Mouse (Mus musculus) liver, embryonic 16.5 days (tissue): ENCODE measurements around the gene Dnhd1. TPM values are rescaled to one million over a fixed set of nuclear protein-coding genes. Genes with fewer than 3 reads are reported as not detected.
A peak's percentile ranks its signal among the peaks of the same experiment; 100 is the strongest.

Experiments used
- ATAC-seq: fragments of 200-750 bp; cut with Nextera tagmentation; 2 replicates; pipeline ENCODE4 v1.8.0; 2017; ENCODE audit warnings: low read depth, mild to moderate bottlenecking, moderate number of reproducible peaks, moderate library complexity
- H3K27ac ChIP-seq: fragments of 300-500 bp; sonication (generic); 2 replicates; pipeline ENCODE4 v1.5.1; 2014; ENCODE audit warnings: mild to moderate bottlenecking, low read length
- H3K27me3 ChIP-seq: fragments of 300-500 bp; sonication (generic); 2 replicates; pipeline ENCODE4 v1.6.1; 2014; ENCODE audit warnings: low read depth, low read length, mixed read lengths; ENCODE audit not compliant: control insufficient read depth, insufficient read depth
- H3K36me3 ChIP-seq: fragments of 300-500 bp; sonication (generic); 2 replicates; pipeline ENCODE4 v1.6.1; 2014; ENCODE audit warnings: mild to moderate bottlenecking; ENCODE audit not compliant: control insufficient read depth, insufficient read depth
- H3K4me1 ChIP-seq: fragments of 300-500 bp; sonication (generic); 2 replicates; pipeline ENCODE4 v1.6.1; 2014; ENCODE audit warnings: low read depth, low read length, mixed read lengths; ENCODE audit not compliant: control insufficient read depth
- H3K4me2 ChIP-seq: fragments of 300-500 bp; sonication (generic); 2 replicates; pipeline ENCODE4 v1.6.1; 2014; ENCODE audit warnings: low read depth, low read length, mixed read lengths
- H3K4me3 ChIP-seq: fragments of 300-500 bp; sonication (generic); 2 replicates; pipeline ENCODE4 v1.5.1; 2014; ENCODE audit warnings: low read depth, mild to moderate bottlenecking, low read length
- H3K9ac ChIP-seq: fragments of 300-500 bp; sonication (generic); 2 replicates; pipeline ENCODE4 v1.6.1; 2014; ENCODE audit warnings: low read depth, low read length
- H3K9me3 ChIP-seq: fragments of 300-500 bp; sonication (generic); replicated peaks from 2 replicates; pipeline ENCODE4 v1.6.1; 2016; ENCODE audit warnings: low read length; ENCODE audit not compliant: control insufficient read depth
- WGBS: fragments of 180-500 bp; shearing (Covaris S2); extraction: QIAGEN DNeasy Blood & Tissue Kit; methylation state at CpG from one replicate; pipeline ENCODE4 v1.1.7; 2014; ENCODE audit not compliant: insufficient replicate concordance; 5-methylcytosine and 5-hydroxymethylcytosine counted together
- polyA plus RNA-seq: library from polyadenylated mRNA; unstranded; fragments of >200 nt; fragmentation: Nextera tagmentation; extraction: Ambion mirVana; gene quantifications from 2 replicates; pipeline ENCODE4 v1.2.1, GENCODE M21; 2015

Dnhd1 gene
- polyA plus RNA-seq, 1 experiment from 2014 or later = 0.13 TPM

- Histone ChIP-seq H3K27me3 (no peaks in the 10 kb centered on the region), H3K4me3 (no peak overlapping the region), H3K9ac (no peak overlapping the region), H3K4me1 (peaks cover 31% of the 10 kb centered on the region), H3K9me3 (no peaks in the 10 kb centered on the region), H3K27ac (no peak overlapping the region), H3K36me3 (no peaks in the 10 kb centered on the region), H3K4me2 (no peak overlapping the region)
- 77% methylated on average over 6 of the region's 6 CpGs for WGBS
- no peak for ATAC-seq
These were observed 11.9 kb upstream of the Dnhd1 start for GRCm38 (mm10) chr7:105638776-105639175.

GRCm38 (mm10) chr7:105639304-105639703 lies 11.3 kb upstream of the Dnhd1 start:
- Histone ChIP-seq H3K9ac (peak overlapping the region; percentile 81), H3K27ac (no peak overlapping the region)

GRCm38 (mm10) chr7:105639756-105640155 lies 10.9 kb upstream of the Dnhd1 start, which contains the start of gene Timm10b:
TSS of gene Timm10b (plus strand) at chr7:105640056.
- Histone ChIP-seq H3K9me3 (no peaks in the 10 kb centered on the region), H3K9ac (peak within 1 kb of the TSS; percentile 81), H3K36me3 (no peaks in the 10 kb centered on the region), H3K4me3 (peak within 1 kb of the TSS; percentile 85), H3K4me1 (peaks cover 26% of the 10 kb centered on the region), H3K27ac (peak within 1 kb of the TSS; percentile 81), H3K27me3 (no peaks in the 10 kb centered on the region), H3K4me2 (peak within 1 kb of the TSS; percentile 91)
- 2% methylated on average over 2 of the region's 2 CpGs for WGBS
- no peak for ATAC-seq

More at GRCm38 (mm10) chr7:105639304-105639703, 11.3 kb upstream of the Dnhd1 start:
- Histone ChIP-seq H3K27me3 (no peaks in the 10 kb centered on the region), H3K9me3 (no peaks in the 10 kb centered on the region), H3K4me1 (peaks cover 26% of the 10 kb centered on the region), H3K36me3 (no peaks in the 10 kb centered on the region), H3K4me3 (peak overlapping the region; percentile 85), H3K4me2 (peak overlapping the region; percentile 91)
- no peak for ATAC-seq
- WGBS = 58% methylated on average over 9 of the region's 9 CpGs

GRCm38 (mm10) chr7:105640233-105640893 lies 10.3 kb upstream of the Dnhd1 start, which contains the start of the genes Arfip2 and Gm45799:
TSS of gene Arfip2 (minus strand) at chr7:105640416.
TSS of gene Gm45799 (plus strand) at chr7:105640552.
- peak within 1 kb of the TSS; percentile 81 for H3K9ac ChIP-seq
- H3K27me3 ChIP-seq = no peaks in the 10 kb centered on the region
- H3K4me1 ChIP-seq = peaks cover 26% of the 10 kb centered on the region
- no peaks in the 10 kb centered on the region for H3K36me3 ChIP-seq
- peak within 1 kb of the TSS; percentile 85 for H3K4me3 ChIP-seq
- WGBS = under 1% methylated on average over 45 of the region's 45 CpGs
- H3K9me3 ChIP-seq = no peaks in the 10 kb centered on the region
- peak within 1 kb of the TSS; percentile 81 for H3K27ac ChIP-seq
- peak; percentile 96 for ATAC-seq
- H3K4me2 ChIP-seq = peak within 1 kb of the TSS; percentile 91

GRCm38 (mm10) chr7:105640894-105641255 lies 9.8 kb upstream of the Dnhd1 start:
- H3K4me1 ChIP-seq = peaks cover 26% of the 10 kb centered on the region
- H3K9ac ChIP-seq = peak overlapping the region; percentile 81
- 0% methylated on average over 18 of the region's 18 CpGs for WGBS
- peak overlapping the region; percentile 91 for H3K4me2 ChIP-seq
- H3K27ac ChIP-seq = peak overlapping the region; percentile 81
- peak; percentile 16; the same call in 1 of the 2 replicates for ATAC-seq
- no peaks in the 10 kb centered on the region for H3K9me3 ChIP-seq
- H3K4me3 ChIP-seq = peak overlapping the region; percentile 85
- no peaks in the 10 kb centered on the region for H3K27me3 ChIP-seq
- H3K36me3 ChIP-seq = no peaks in the 10 kb centered on the region

GRCm38 (mm10) chr7:105641936-105642335 lies 8.7 kb upstream of the Dnhd1 start:
- Histone ChIP-seq H3K27ac (no peak overlapping the region), H3K9ac (no peak overlapping the region), H3K4me2 (peak overlapping the region; percentile 91; the same call in 1 of the 2 replicates), H3K36me3 (no peaks in the 10 kb centered on the region), H3K4me1 (peaks cover 23% of the 10 kb centered on the region), H3K4me3 (no peak overlapping the region), H3K9me3 (no peaks in the 10 kb centered on the region), H3K27me3 (no peaks in the 10 kb centered on the region)
- ATAC-seq = no peak
- 47% methylated on average over 3 of the region's 3 CpGs for WGBS

- H3K4me3 ChIP-seq = no peak overlapping the region
- H3K27me3 ChIP-seq = no peaks in the 10 kb centered on the region
- no peak overlapping the region for H3K9ac ChIP-seq
- WGBS = 26% methylated on average over 13 of the region's 13 CpGs
- no peak for ATAC-seq
- H3K4me2 ChIP-seq = no peak overlapping the region
- H3K9me3 ChIP-seq = no peaks in the 10 kb centered on the region
- H3K27ac ChIP-seq = no peak overlapping the region
- no peaks in the 10 kb centered on the region for H3K4me1 ChIP-seq
- no peaks in the 10 kb centered on the region for H3K36me3 ChIP-seq
These were observed 35.0 kb downstream of the Dnhd1 start for GRCm38 (mm10) chr7:105685541-105686197.

GRCm38 (mm10) chr7:105690875-105691274 lies 40.2 kb downstream of the Dnhd1 start:
- Histone ChIP-seq H3K4me2 (no peak overlapping the region), H3K27me3 (no peaks in the 10 kb centered on the region), H3K4me3 (no peak overlapping the region), H3K9me3 (no peaks in the 10 kb centered on the region), H3K4me1 (no peaks in the 10 kb centered on the region), H3K27ac (no peak overlapping the region), H3K36me3 (no peaks in the 10 kb centered on the region), H3K9ac (no peak overlapping the region)
- 6% methylated on average over 1 of the region's 1 CpGs for WGBS
- no peak for ATAC-seq

- no peak overlapping the region for H3K4me3 ChIP-seq
- no peaks in the 10 kb centered on the region for H3K9me3 ChIP-seq
- no peak for ATAC-seq
- H3K9ac ChIP-seq = no peak overlapping the region
- no peaks in the 10 kb centered on the region for H3K4me1 ChIP-seq
- H3K27ac ChIP-seq = no peak overlapping the region
- no peak overlapping the region for H3K4me2 ChIP-seq
- no peaks in the 10 kb centered on the region for H3K36me3 ChIP-seq
- no peaks in the 10 kb centered on the region for H3K27me3 ChIP-seq
- WGBS = 72% methylated on average over 16 of the region's 16 CpGs
These were observed 52.6 kb downstream of the Dnhd1 start for GRCm38 (mm10) chr7:105703184-105703583.
